Mouse (Mus musculus): ENCODE results near the gene Zc2hc1b.

Gene Zc2hc1b

DNA sequence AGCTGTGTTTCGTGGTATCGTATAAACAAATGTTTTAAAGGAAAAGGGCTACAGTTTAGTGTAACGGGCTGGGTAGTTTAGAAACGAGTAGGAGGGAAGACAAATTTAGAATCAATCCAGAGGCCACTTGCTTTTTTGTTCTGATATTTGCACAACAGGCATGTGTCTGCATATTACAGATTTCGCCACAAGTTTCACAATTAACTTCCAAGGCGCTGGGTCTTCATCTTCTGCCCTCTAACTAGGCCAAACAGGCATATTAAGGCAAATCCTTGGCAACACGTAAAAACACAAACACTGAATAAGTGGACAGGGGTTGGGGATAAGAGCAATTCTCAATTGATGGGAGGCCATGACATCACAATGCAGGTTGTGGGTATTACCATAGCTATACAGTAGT, 2.0 kb downstream of the Zc2hc1b start:
- in situ Hi-C loops (cut with MboI, MseI): no loop called here

DNA sequence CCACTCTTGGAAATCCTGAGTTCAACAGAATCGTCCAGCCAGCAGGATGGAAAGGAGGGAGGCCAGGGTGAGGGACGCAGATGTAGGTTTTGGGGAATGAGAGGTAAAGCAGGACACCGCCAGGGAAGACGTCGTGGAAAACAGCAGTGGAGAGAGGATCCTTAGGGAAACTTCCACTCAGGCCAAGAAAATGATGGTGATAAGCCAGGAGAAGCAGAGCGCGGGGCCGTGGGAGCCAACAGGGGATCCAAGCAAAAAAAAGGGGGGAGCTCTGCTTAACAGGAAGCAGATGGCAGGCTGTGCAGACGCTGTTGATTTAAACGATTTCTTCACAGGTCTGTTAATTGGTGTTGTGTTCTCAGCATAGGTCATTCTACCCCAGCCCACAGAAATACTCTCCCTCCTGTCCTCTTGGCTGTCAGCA, 5.0 kb downstream of the Zc2hc1b start:
- in situ Hi-C loops (cut with MboI, MseI): no loop called here

DNA sequence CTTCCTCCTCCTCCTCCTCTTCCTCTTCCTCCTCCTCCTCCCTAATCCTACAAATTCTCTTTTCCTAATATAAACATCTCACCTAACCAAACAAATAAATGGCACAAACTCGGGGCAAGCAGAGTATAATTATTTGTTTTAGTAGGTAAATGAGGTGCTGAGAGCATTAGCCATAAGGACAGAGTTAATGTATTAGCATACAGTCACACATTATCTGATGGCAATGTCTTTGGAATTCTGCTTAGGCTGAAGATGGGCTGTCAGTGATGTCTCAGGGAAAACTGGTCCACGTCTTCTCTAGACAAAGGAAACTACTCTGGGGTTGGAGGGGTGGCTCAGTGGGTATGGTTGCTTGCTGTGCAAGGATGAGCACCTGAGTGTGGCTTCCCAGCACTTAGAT, 6.4 kb downstream of the Zc2hc1b start:
- in situ Hi-C loops (cut with MboI, MseI): no loop called here

DNA sequence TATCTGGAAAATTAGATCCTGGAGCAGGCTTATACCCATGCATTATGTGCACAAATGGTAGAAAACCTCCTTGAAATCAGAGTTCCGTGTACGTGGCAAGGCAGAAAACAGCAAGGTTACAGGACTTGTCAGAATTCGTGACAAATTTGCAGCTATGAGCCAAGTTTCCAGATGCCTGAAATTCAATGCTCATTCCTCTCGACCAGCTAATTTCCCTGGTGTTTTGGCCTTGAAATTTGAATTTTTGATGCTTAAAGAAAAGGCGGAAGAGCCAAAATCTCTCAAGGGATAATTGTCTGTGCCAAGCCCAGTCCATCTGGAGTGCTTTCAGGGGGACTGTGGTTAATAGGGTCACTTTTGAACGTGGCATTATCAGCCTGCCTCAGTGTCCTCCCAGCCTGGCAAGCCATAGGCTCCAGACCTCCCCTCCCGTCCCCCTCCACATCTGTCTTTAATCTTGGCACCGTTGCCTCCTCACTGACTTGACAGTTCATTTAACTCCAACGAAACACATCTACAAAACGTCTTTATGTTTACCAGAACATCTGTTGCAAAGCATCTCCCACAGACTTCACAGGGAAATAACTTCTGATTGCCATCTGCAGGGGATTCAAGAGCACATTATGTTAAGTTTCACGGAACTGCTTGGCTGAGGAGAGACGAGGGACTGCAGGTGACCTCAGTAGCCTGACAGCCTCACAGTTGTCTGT, 6.9 kb downstream of the Zc2hc1b start:
- in situ Hi-C loops (cut with MboI, MseI): no loop called here

DNA sequence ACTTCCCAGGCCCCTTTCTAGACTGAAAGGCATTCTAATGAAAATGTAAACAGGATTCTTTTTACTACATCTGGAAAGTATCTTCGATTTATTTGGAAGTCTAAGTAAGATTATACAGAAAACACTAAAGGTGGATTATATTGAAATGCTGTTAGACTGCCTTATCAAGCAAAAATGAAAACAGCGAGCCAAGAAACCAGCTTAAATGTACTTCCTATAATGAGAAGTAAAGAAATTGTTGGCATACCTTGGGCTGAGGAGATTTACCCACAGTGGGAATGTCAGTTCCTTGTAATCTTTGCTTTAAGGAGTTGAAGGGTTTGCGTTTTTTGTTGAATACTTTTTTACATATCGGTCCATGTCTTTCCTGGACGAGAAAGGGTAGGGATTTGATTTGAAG, 9.4 kb downstream of the Zc2hc1b start:
- in situ Hi-C loops (cut with MboI, MseI): no loop called here

DNA sequence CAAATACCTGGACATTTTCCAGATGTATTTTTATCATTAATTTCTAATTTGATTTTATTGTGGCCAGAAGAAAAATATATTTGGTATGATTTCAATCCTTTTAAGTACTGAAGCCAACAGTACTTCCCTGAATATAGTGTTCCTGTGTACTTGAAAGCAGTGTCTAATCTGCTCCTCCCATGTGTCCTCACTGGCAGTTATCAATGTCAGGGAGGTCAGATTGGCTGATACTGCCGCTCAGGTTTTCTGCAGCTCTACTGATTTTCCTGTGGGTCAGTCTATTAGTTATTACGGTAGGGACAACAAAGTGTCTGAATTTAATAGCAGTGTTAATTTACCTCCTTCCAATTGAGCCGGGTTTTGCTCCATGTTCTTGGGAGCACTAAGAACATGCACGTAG, 15.8 kb downstream of the Zc2hc1b start:
- in situ Hi-C loops (cut with MboI, MseI): no loop called here

DNA sequence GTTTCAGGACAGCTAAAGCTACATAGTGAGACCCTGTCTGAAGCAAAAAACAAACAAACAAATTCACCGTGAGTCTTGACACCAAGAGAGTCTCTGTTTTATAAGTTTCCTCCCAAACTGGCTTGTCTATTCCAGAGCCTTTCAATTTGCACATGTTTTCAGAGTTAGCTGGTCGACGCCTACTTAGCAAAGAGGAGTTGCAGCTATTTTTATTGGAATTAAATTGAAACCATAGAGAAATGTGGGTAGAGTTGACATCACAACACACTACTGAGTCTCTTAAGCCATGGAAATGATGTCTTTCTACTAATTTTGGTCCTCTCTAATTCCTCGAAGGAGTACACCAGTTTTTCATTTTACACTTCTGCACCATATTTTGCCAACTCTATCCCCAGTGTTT, 16.9 kb downstream of the Zc2hc1b start:
- in situ Hi-C loops (cut with MboI, MseI): no loop called here

DNA sequence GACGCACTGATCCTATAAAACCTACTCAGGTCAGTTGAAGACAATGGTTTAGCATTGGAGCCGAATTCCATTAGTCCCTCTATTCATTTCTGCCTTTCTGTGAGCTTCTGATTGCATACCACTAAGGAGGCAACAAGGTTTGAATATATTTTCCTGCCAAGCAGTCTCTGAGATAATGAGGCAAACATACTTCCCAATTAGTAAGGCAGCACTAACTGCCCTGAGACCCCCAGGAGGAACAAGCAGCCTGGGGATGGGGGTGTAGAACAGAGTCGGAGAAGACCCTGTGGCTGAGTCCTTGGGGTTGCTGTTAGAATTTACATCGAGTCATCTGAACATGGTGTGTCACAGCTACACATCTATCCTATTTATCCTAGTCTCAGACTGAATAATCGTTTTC, 22.4 kb downstream of the Zc2hc1b start:
- in situ Hi-C loops (cut with MboI, MseI): no loop called here

DNA sequence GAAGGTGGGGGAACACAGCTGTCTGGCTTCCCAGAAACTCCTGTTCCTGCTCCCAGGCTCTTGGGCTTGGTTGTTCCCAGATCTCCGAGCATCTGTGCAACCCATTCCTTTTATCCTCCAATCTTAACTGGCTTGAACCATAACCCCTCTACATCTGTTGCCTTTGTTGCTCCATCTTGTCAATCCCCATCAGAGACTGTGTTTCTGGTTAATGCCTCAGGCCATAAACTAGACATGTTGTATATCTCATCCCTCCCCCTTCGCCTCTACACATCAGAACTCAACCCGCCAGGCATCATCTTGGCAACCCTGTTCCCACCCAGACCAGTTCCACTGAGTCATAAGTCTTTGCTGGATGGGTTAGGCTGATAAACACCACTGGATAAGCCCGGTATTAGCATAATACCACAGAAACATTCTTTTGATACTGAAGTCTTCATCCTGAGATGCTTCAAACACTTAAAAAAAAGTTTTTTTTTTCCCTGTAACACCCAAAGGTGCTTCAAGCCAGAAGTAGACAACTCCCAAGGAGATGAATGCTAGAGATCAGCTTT, 24.9 kb downstream of the Zc2hc1b start:
- in situ Hi-C loops (cut with MboI, MseI): no loop called here

DNA sequence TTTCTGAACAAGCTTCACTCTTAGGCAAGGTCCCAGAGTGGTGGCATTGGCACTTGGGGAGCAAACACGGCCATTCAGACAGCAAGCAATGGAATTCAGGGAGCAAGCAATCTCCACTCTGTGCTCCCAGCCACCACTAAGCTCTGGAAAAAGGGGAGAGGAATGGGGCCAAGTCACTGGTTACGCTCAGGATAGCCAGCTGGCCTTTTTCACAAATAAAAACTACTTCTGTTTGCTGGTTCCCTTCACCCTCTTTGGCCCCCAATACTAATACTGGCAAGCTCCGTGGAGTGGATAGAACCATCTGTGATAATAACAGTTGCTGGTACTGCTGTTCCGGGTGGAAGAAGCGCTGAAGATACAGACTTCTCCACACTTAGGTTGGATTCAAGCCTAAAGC, 26.5 kb downstream of the Zc2hc1b start:
- in situ Hi-C loops (cut with MboI, MseI): no loop called here

DNA sequence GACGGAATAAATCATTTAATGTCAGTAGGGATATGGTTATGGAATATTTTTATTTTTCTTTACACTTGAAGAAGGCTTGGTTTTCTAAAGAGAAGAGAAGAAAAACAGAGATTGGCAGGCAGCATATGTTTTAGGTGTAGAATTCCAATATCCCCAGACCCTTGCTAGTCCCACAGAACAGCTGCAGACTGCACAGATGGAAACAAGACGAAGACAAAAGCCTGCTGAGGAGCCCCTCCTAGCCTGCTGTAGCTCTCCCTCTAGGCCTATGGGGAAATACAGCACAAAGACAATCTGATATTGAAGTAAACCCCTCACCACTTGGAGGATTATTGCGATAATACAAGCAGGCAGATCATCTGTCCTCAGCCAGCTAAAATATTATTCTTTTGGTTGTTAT, 27.4 kb downstream of the Zc2hc1b start:
- in situ Hi-C loops (cut with MboI, MseI): no loop called here

DNA sequence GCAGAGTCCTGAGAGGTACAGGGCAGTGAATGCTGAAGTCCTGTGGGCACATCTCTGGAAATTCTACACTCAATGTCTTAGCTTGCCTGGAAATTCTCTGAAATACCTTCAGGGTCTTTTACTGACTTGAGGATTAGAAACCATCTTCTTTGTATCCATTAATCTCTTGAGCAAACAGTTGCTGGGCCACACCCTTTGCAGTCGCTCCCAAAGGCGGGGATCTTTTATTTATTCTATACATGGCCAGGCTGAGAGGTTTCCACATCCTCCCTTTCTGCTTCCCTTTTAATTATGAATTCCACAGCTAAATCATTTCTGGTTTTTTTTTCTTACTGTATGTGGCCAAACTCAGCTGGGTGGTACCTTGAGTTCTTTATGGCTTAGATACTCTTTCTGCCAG, 37.4 kb downstream of the Zc2hc1b start:
- in situ Hi-C loops (cut with MboI, MseI): no loop called here

DNA sequence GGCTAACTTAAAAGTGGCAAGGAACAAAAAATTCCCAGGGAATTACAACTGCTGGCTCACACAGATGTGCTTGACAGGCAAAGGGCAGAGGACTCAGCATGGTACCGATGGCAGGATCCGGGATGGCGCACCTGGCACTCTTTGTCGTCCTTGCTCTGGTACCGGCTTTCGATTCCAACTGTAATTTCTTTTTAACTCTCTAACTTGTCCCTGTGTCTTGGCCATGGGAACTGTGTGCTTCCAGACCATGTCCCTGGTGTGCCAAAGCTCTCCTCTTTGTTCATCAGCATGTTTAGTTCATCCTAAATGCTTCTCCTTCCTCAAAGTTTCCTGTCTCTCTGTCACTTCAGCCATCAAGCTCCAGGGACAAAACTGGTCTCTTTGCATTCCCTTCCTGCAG, 39.9 kb downstream of the Zc2hc1b start:
- in situ Hi-C loops (cut with MboI, MseI): no loop called here

DNA sequence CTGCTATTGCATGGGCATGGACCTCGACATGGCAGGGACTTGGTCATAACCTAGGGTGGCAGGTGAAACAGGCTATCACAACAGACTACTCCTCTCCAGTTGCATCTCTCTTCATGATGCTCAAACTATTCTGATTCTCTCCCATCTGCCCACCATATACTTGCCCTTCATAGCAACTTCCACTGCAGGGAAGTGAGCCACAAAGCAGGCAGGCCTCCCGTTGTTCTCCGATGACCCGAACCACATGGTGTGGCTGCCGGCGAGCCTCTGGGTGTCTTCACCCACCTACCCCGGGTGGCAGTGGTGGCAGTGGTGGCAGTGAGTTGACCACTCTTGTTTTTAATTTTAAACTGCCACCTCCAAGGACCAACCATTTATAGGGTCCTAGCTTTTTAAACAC, 42.1 kb downstream of the Zc2hc1b start:
- in situ Hi-C loops (cut with MboI, MseI): no loop called here

DNA sequence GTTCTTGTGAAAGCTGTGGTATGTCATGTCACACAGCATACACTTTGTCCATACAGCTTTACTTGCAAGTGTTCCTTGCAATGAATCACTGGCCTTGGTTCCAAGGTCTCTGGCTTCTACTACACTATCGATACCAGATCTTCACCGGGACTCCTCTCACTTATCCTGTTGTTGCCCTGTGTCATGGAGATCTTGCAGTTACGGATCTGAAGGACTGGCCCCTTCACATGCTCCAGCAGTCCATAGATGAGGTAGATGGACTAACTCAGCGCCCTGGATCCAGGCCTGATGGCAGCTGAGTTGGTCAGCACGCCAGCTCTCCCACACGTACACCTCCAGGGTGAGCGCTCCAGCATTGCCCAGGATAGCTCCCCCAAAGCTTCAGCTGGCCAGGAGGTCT, 42.5 kb downstream of the Zc2hc1b start:
- in situ Hi-C loops (cut with MboI, MseI): no loop called here

DNA sequence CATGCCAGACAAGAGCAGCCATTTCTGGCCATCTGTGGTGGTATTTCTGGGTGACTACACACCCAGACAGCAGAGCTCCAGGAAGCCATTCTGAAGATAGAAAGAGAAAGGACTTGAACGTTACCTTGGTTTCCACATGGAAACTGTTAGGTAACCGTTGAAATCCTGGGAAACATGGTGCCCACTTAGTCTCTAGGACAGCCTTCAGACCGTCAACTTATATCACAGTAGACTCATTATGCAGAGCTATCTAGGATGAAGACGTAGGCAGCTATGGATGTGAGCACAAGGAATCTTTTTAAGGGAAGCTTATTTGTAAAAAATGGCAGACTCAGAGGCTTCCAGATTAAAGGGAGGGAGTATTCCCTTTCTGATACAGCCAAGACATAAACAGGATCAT, 44.0 kb downstream of the Zc2hc1b start:
- in situ Hi-C loops (cut with MboI, MseI): no loop called here

DNA sequence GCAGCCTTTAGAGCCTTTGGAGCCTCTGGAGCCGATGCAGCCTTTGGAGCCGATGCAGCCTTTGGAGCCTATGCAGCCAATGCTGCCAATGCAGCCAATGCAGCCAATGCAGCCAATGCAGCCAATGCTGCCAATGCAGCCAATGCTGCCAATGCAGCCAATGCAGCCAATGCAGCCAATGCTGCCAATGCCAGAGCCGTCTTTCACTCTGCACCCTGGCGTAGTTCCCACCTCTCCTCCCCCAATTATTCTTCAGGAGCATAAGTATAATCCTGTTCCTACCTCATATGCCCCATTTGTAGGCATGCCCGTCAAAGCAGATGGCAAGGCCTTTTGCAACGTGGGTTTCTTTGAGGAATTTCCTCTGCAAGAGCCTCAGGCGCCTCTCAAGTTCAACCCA, 49.9 kb downstream of the Zc2hc1b start:
- in situ Hi-C loops (cut with MboI, MseI): loop anchor here in 1 of 2 experiments (5.0 kb wide), 1 partner anchor 106 kb away; no protein-coding TSS in a partner anchor

DNA sequence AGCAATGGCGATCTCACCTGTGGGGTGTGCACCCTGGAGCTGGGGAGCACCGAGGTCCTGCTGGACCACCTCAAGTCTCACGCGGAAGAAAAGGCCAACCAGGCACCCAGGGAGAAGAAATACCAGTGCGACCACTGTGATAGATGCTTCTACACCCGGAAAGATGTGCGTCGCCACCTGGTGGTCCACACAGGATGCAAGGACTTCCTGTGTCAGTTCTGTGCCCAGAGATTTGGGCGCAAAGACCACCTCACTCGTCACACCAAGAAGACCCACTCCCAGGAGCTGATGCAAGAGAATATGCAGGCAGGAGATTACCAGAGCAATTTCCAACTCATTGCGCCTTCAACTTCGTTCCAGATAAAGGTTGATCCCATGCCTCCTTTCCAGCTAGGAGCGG, 50.5 kb downstream of the Zc2hc1b start:
- in situ Hi-C loops (cut with MboI, MseI): loop anchor here in 1 of 2 experiments (5.0 kb wide), 1 partner anchor 105 kb away; no protein-coding TSS in a partner anchor

DNA sequence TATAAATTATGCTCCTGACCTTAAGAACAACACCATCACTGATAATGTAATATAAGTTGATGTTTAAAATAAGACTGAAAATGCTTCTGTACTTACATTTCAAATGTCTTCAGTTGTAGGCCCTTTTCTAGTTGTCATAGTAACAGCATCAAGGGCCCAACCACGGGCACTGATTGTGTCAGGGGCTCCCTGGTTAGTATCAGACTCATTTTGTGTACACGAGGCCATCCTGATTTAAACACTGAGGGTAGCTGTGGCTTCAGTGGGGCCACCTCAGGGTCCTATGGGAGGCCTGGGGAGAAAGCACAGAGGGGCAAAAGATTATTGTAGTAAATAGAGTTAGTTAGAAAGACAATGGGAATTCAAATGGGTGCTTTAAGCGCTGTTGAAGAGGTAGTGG, 52.0 kb downstream of the Zc2hc1b start:
- in situ Hi-C loops (cut with MboI, MseI): loop anchor here in 1 of 2 experiments (5.0 kb wide), 1 partner anchor 104 kb away; no protein-coding TSS in a partner anchor

DNA sequence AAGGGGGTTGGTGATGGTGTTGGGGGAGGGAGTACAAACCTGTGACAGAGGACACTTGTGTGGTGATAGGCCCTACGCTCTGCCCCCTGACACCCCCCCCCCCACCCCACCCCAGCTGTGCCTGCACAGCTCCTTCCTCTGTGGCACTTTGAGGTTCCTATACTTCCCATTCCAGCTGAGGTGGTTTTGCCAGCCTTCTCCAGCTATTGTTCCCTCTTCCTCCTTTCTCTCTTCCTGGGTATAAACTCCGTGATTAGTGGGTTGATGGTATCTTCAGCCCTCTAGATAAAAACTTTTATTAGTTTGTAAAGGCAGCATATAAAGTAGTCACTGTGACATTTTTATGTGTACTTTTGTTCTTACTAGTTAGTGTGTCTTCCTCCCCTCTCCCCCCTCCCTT, 58.5 kb downstream of the Zc2hc1b start:
- in situ Hi-C loops (cut with MboI, MseI): no loop called here

DNA sequence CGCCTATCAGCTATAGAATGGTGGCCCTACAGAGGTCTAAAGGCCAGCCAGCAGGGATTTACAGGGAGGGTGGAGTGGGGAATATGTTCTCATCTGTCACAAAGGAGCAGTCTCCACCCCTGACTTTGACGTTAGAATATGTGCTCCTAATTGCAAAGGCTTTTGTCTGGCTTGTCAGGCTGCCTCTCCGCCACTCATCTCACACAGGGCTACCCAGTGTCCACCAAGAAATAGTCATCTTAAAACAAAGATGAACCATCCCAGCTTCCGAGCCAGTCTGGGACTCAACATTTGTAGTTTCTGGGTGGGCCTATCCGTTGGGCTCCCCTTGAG, 59.1 kb downstream of the Zc2hc1b start:
- in situ Hi-C loops (cut with MboI, MseI): no loop called here

DNA sequence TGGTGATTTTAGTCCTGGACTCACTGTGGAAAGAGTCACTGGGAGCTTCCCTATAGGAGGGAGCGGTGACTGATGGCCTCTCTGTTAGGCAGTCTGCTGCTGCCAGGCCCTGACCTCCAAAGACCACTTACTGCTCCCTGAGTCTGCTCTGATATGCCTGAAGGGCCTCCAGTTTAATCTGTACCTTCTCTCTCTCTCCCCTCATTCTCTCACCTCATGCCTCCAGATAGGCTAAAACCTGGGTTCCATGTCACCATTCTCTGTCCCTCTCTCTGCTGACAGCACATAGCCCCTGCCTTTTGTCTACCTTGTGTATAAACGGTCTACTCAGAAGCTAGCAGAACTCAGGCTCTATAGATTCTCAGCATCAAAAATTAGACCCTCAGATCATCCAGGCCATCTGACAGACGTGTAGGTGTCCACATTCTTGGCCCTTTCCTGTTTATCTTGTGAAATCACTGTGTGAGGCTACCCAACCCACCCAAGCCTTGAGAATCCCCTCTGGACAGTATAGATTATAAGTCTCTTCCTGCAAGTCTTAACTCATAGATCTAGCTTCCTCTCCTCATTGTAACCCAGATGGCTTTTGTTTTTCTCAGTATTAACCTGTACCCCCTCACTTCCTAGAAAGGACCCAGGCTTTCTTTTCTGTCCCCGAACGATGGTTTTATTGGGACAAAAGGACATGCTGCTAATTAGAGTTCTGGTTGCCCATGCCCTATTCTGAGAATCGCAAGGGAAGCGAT, 59.6 kb downstream of the Zc2hc1b start:
- in situ Hi-C loops (cut with MboI, MseI): no loop called here
